11 mouse cellular contexts compared by ENCODE assay signal in genomic region chr3:137110485-137110884, GRCm38 (mm10).
DNase-seq lines count a peak whose midpoint lies in the region; ATAC-seq and TF ChIP-seq lines count a peak whose summit lies in the region.
"Had no signal": no experiment of that assay in that cellular context is flagged by ENCODE, and none has a peak within 500 bp of the region (broad histone marks: within the 10 kb centered on the region; RNA-seq: fewer than 3 reads in every experiment).

No protein-coding gene starts in this region.

- TF ChIP-seq CTCF in hindbrain, postnatal 0 days (IDR thresholded peaks at IDR 0.05; ENCODE audit: low read depth), result no peak

- H3K4me1 ChIP-seq in hindbrain, postnatal 0 days (ENCODE audit: insufficient read depth, low read length), result no peaks in the 10 kb centered on the region
- no peaks in the 10 kb centered on the region for H3K4me1 ChIP-seq in hindbrain, embryonic 10.5 days (replicated peaks)
- H3K4me1 ChIP-seq: neural tube, embryonic 12.5 days had no signal

- ATAC-seq in hindbrain, postnatal 0 days, result peak; percentile 89

- no peak overlapping the region for H3K9ac ChIP-seq in hindbrain, postnatal 0 days (replicated peaks; ENCODE audit: low read length)
- H3K9ac ChIP-seq: neural tube, embryonic 12.5 days had no signal

- H3K4me2 ChIP-seq in hindbrain, postnatal 0 days (ENCODE audit: low read depth, low read length), result no peak overlapping the region
- H3K4me2 ChIP-seq: neural tube, embryonic 12.5 days had no signal

- DNase-seq in hindbrain, postnatal 0 days (ENCODE audit: low spot score), result peak; percentile 76
- DNase-seq in hindbrain, embryonic 10.5 days (ENCODE audit: low spot score), result no peak
- peak; percentile 94 for DNase-seq in cerebellum, adult 8-10 months
- peak; percentile 84 to 88 for DNase-seq in layer of hippocampus, adult 8-10 months (ENCODE audit: low spot score in 2 of 2)
- peak; percentile 23 to 29 for DNase-seq in right cerebral cortex, postnatal 36 days (ENCODE audit: low spot score in 2 of 2)
- no peak for DNase-seq in lung, postnatal 10 days
- no peak for DNase-seq in spleen, postnatal 4 days (ENCODE audit: low spot score in 2 of 2)
- DNase-seq in neural tube, embryonic 10.5 days (ENCODE audit: extremely low spot score, low spot score), result no peak
- DNase-seq: spleen, adult 18-20 months; thymus, postnatal 36 days had no signal

- H3K27me3 ChIP-seq in hindbrain, postnatal 0 days (ENCODE audit: insufficient read depth, low read length), result no peaks in the 10 kb centered on the region
- no peaks in the 10 kb centered on the region for H3K27me3 ChIP-seq in hindbrain, embryonic 10.5 days (ENCODE audit: insufficient read depth, poor library complexity, severe bottlenecking)
- H3K27me3 ChIP-seq: neural tube, embryonic 12.5 days had no signal

- H3K9me3 ChIP-seq in hindbrain, postnatal 0 days (ENCODE audit: low read length), result no peaks in the 10 kb centered on the region
- H3K9me3 ChIP-seq in hindbrain, embryonic 10.5 days, result no peaks in the 10 kb centered on the region
- H3K9me3 ChIP-seq: neural tube, embryonic 12.5 days had no signal

- H3K36me3 ChIP-seq in hindbrain, postnatal 0 days (ENCODE audit: insufficient read depth, low read length), result no peaks in the 10 kb centered on the region
- H3K36me3 ChIP-seq in hindbrain, embryonic 10.5 days, result no peaks in the 10 kb centered on the region
- H3K36me3 ChIP-seq: neural tube, embryonic 12.5 days had no signal

- no peak overlapping the region for H3K4me3 ChIP-seq in hindbrain, postnatal 0 days (ENCODE audit: low read length)
- no peak overlapping the region for H3K4me3 ChIP-seq in hindbrain, embryonic 10.5 days
- H3K4me3 ChIP-seq: neural tube, embryonic 12.5 days had no signal

- WGBS in hindbrain, postnatal 0 days, result 61% methylated on average over 4 of the region's 4 CpGs
- 82% methylated on average over 4 of the region's 4 CpGs for WGBS in hindbrain, embryonic 10.5 days

- H3K27ac ChIP-seq in hindbrain, postnatal 0 days, result no peak overlapping the region
- H3K27ac ChIP-seq in hindbrain, embryonic 10.5 days, result no peak overlapping the region
- H3K27ac ChIP-seq: neural tube, embryonic 12.5 days had no signal

Comparison
In these comparisons a context has a peak if more than half of its experiments do, and no peak if none do; other contexts are left out.
1. DNase-seq: peak in hindbrain, postnatal 0 days (single experiment), cerebellum, adult 8-10 months (single experiment), layer of hippocampus, adult 8-10 months (2 of 2) and right cerebral cortex, postnatal 36 days (2 of 2); none in hindbrain, embryonic 10.5 days (single experiment), lung, postnatal 10 days (single experiment), spleen, postnatal 4 days (0 of 2) and neural tube, embryonic 10.5 days (single experiment).